Mouse (Mus musculus) cerebellum, adult 18-20 months (tissue): Measurements from ENCODE around the gene Bpifa2.
"Not testable (repeated sequence)": the region's sequence is repeated elsewhere in the genome, so short reads cannot be mapped to it uniquely, and the experiment has no call there.

Experiments
- DNase-seq, 2 experiments: peaks; one replicate each; pipeline ENCODE4 v3.0.0; 2021

Gene Bpifa2

DNA sequence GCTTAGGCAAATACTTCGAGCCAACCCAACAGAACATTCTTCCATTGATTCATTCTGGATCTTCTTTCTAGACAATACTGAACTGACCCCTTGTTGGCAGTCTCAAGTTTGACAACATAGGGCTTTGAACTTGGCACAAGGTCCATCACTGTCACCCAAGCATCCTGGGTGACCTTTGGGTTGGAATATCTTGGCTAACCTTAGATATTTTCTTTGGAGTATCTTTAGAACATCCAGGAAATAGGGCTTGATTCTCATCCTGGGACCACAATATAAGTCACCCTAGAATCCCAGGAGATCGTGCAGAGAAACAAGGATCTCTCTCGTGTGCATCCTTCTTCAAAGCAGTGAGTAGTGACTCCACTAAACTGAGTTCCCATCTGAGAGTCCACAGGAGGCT, at the start of gene Bpifa2:
TSS of gene Bpifa2 (plus strand) at position 301 of the 400 bp plus-strand sequence.
- DNase-seq, result no peak

DNA sequence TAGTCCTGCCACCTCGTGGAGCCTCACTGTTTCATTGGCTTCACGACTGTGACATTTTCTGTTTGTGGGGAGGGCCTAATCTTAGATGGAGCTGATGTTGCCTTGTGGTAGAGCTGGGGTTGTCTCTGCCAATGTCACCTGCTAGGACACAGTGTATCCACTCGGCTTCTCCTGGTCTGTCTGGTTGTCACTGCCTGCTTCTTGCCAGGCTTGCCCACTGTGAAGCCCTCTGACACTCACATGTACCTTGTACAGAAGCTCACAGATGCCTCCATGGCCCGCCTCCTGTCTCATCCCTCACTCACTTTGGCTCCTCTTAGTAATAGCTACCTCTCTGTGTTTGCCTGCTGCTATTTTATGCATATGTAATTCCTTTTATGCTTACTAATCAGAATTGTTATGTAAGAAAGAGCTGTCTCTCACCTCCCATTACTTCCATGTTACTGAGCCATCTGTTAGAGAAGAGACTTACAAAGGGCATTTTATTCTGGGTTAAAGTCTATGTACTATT, 45.2 kb upstream of the Bpifa2 start:
- peak; percentile 68 to 72 for DNase-seq

DNA sequence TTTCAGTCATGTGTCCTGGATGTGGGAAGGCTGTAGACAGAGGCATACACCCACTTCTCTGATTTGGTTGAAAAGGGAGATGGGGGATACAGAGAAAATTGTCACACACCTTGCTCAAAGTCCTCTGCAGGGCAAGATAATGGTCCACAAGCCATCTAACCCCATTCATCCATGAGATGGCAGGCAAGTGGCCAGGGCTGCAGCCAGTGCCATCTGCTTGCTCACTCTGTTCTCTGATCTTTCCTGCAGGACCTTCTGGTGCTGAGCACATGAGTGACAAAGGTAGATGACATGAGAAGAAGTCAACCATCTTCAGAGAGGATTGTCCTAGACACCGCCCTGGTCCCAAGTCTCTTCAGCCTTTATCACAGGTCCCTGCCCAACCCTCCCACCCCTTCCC, 44.7 kb upstream of the Bpifa2 start:
- peak; percentile 94 to 96 for DNase-seq

DNA sequence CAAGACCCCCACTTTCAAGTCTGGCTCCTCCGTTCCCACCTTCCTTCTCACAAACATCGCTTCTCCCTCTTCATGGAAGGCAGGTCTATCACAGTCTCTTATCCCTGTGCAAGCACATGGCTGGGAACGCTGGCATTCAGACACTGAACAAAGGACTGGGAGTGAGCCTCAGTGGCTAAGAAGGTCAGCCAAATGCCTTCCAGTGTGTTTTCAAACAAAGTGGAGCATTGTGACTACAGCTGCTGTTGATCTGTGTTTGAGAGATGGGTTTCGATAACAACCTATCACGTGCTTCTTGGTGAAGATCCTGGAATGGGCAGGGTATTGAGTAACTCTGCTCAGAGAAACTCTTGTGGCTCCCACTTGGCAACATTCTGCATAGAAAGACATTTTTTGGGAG, 37.8 kb upstream of the Bpifa2 start:
- DNase-seq, result no peak

DNA sequence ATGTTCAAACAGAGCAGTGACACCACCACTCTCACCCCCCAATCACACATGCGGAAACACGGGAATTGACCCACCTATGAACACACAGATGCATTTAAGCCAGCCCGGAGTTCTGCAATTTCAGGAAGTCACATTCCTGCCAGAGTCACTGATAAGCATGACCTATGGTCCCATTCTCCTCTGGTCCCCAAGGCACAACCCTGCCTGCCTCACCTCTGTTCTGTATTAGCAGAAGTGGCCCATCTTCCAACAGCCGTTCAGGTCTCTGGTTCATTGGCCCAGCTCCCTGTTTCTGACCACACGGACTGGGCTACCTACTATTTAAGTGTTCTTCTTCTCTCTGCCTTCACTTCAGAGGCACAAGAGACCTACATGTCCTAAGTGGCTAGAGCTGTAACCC, 33.5 kb upstream of the Bpifa2 start, which contains the start of gene Bpifa6:
TSS of gene Bpifa6 (plus strand) at position 364 of the 400 bp plus-strand sequence.
- DNase-seq, result no peak

DNA sequence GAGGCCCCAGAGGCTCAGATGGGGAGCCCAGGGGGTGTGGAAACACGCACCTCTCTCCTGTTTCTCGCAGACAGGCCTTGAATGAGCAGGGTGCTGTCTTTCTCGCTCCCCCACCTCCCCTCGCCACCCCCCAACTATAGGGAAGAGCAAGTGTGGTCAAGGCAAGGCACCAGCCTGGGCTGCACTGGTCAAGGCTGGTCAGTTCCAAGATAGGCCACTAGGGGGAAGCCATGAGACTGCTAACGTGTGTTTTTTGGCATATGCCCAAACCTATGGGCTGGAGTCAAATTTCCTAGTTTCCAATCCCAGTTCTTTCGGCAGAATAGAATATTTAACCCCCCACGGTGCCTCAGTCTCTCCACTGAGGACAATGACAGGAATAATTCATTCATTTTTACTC, 12.3 kb upstream of the Bpifa2 start:
- DNase-seq, result peak; percentile 77 to 85

DNA sequence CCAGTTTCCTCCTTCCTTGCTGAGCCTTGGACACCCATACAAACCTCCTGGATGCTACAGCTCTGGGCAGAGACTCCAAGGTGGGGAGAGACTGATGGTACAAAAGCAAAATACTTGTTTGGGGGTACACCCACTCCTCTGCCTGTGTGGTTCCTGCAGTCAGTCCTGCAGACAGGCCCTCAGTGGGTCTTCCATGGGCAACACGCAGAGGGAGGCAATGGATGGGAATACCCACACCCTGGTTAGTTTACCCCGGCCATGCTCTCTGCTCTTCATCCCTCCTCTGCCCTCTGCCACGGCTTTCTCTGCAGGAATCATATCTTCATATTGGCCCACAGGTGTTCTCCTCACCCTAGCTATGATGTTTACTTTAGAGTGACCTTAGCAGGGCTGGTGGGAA, 7.6 kb upstream of the Bpifa2 start:
- DNase-seq, result no peak

DNA sequence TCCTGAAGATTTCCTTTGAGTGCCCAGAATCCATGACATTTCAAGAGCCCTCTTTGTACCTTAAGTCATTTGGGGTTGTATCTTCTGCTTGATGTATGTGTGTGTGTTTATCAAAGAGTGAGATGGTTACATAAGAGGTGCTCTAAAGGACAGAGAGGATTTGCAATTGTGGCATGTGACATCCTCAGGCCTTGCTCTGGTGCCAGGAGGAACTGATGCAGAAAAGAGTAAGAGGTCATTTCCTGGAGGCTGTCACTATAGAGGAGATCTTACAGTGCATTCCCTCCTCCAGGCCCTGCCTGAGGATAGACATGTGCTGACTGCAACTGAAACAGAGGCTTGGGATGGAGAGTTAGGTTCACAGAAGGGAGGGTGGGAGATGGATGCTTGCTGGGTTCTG, 7.0 kb upstream of the Bpifa2 start:
- DNase-seq, result no peak

DNA sequence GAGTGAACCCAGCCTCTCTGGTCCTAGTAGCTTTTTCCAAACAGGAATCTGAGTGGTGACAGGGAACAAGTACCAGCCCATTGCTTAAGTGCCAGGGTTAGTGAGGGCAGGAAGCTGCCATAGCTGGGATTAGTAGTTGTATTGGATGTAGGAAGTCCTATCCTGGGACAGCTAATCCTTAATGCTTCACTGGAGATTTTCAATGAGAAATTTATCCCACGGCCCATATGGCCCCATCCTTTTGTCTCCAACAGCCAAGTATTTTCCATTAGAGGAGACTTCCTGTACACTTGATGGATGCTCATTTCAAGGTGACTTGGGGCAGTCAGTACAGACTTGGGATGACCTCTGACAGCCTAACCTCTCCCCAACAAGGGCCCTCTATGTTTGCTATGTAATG, 3.6 kb upstream of the Bpifa2 start:
- DNase-seq, result no peak

DNA sequence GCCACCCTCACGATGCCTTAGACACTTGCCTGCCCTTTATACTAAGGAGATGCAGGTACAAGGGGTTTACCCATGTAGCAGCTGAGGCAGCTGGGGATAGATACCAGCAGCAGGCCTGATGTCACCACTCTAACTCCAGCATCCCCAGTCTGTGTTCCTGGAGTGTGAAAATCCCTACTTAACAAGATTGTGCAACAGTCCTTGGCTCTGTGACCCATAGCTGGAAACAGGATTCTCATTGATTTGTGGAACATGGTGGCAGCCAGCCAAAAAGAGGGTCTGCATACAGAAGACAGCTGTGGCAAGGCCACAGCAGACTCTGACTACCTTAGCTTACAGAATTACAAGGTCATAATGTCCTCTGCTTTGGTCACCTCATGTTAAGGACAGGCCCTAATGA, 3.0 kb upstream of the Bpifa2 start:
- DNase-seq, result no peak

DNA sequence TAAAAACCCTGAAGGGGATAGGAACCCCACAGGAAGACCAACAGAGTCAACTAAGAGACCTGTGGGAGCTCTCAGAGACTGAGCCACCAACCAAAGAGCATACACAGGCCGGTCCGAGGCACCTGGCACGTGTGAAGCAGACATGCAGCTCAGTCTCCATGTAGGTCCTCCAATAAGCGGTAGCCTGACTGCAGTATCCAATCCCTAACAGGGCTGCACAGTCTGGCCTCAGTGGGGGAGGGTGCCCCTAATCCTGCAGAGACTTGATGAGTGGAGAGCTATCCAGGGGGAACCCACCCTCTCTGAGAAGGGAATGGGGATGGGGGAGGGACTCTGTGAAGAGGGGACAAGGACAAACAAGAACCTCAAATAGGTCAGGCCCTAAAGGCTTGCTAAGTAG, 2.3 kb upstream of the Bpifa2 start:
- DNase-seq, result no peak

DNA sequence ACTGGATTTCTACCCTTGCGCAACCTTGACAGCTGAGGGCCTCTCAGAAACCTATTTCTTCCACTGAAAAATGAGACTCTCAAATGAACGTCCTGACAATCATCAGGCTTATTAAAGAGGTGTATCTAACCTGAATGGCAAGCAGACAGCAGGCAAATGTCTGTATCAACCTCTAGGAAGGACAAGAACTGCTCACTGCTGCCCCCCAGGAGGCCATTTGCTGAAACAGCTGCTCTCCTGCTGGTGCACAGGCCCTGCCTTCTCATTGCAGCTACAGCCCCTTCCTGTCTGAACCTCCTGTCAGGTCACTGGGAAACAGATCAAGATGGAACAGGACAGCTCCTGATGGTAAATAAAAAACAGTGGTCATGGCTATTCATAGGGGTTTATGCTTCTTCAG, 1.7 kb upstream of the Bpifa2 start:
- DNase-seq, result peak in 1 of 2 experiments; percentile 10

DNA sequence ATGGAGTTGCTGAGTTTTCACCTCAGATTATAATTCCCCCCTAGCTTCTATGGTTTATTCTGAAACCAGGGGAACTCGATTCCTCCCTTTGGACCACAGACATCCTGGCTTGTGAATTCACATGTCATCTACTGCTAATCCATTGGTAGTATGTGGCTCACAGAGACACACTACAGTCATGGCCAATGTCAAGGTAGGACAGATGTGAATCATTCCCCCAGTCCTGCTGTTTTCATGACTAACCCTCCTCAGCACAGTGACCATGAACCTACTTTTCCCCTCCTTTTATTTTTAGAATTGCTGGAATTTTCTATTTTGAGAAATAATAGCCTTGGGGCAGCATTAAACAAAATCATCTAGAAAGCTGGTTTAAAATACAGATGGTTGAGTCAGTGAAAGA, 684 bp upstream of the Bpifa2 start:
- DNase-seq, result no peak

DNA sequence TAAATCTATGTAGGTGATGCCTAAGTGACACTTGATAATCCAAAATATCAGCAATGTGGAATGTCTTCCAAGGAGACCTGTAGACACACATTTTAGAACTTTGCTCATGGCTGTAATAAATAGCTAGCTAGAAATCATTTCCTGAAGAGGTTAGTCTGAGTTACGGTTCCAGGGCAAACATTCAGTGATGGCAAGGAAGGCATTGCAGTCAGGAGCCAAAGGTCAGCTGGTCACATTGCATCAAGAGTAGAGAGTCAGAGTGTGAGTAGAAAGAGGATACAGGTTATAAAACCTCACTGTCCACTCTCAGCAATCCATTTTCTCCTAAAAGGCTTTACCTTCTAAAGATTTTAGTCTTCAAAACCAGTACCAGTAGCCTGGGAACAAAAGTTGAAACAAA, 9.9 kb downstream of the Bpifa2 start:
- DNase-seq, result no peak

DNA sequence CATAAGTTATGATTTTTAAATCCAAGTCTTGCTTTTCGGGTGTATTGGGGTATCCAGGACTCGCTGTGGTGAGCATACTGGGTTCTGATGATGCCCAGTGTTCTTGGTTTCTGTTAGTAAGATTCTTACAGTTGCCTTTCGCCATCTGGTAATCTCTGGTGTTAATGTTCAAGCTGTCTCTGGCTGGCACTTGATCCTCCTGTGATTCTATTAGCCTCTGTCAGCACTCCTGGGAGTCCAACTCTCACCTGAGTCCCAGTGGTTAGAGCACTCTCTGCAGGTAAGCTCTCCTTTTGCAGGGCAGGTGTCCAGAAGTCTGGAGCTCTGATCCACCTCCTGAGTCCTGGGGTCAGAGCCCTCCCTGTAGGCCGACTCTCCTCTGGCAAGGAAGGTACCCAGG, 16.6 kb downstream of the Bpifa2 start:
- DNase-seq, result not testable (repeated sequence)

DNA sequence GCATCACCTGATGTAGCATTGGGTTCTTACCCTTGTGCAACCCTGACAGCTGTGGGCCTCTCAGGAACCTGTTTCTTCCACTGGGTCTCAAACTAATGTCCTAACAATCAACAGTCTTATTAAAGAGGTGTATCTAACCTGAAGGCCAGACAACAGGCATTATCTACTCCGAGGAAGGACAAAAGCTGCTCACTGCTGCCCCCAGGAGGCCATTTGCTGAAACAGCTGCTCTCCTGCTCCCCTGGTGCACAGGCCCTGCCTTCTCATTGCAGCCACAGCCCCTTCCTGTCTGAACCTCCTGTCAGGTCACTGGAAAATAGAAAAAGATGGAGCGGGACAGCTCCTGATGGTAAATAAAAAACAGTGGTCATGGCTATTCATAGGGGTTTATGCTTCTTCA, 30.9 kb downstream of the Bpifa2 start:
- DNase-seq, result peak; percentile 69 to 70

DNA sequence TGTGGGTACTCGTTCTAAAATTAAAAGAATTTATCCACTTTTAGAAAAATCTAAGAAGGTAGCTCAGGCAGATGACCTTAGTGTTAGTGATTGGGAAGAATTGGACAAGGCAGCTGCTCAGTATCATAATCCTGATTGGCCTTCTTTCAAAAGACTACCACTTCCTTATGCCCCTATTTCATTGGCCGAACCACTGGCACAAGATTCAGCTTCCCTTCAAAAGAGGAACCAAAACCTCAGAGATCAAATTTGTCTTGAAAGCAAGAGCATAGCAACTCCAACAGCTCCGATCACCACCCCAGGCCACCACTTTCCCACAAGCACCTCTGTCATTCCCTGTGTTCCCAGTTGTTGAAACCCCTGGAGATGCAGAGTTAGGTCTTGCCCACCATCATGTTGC, 36.7 kb downstream of the Bpifa2 start:
- DNase-seq, result no peak

DNA sequence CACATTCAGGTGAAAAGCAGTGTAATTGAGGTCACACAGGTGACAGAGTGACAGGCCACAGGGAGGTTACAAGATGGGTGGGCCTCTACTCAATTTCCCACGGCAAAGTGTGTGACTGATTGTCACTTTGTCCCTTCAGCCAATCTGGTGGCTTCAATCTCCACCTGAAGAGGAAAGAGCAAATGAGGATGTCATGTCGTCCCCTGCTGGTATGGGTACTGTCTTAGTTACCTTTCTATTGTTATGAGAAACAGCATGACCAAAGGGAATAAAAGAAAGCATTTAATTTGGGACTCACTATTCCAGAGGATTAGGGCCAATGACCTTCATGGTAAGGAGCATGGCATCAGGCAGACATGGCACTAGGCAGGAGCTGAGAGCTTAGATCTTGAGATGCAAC, 50.6 kb downstream of the Bpifa2 start:
- DNase-seq, result peak; percentile 24
